Mouse (Mus musculus) neural tube, embryonic 14.5 days (tissue): ENCODE results near the gene Iba57. TPM values are rescaled to one million over a fixed set of nuclear protein-coding genes. Genes with fewer than 3 reads are reported as not detected.

Experiments
- ATAC-seq: fragments of 200-750 bp; cut with Nextera tagmentation; 2 replicates; pipeline ENCODE4 v1.8.0; 2017; ENCODE audit warnings: low read depth, mild to moderate bottlenecking, moderate TSS enrichment, moderate library complexity
- H3K27ac ChIP-seq: fragments of 300-500 bp; sonication (generic); 2 replicates; pipeline ENCODE4 v1.5.1; 2014; ENCODE audit warnings: low read depth, mild to moderate bottlenecking, control low read depth, low read length, moderate library complexity, mixed read lengths
- H3K27me3 ChIP-seq: fragments of 300-500 bp; sonication (generic); 2 replicates; pipeline ENCODE4 v1.6.1; 2014; ENCODE audit warnings: low read length; ENCODE audit not compliant: control insufficient read depth, insufficient read depth
- H3K36me3 ChIP-seq: fragments of 300-500 bp; sonication (generic); 2 replicates; pipeline ENCODE4 v1.6.1; 2014; ENCODE audit warnings: low read length, mixed read lengths; ENCODE audit not compliant: control insufficient read depth, insufficient read depth
- H3K4me1 ChIP-seq: fragments of 300-500 bp; sonication (generic); 2 replicates; pipeline ENCODE4 v1.6.1; 2014; ENCODE audit warnings: low read length; ENCODE audit not compliant: control insufficient read depth, insufficient read depth
- H3K4me2 ChIP-seq: fragments of 300-500 bp; sonication (generic); 2 replicates; pipeline ENCODE4 v1.6.1; 2014; ENCODE audit warnings: mild to moderate bottlenecking, low read depth, low read length, control low read depth
- H3K4me3 ChIP-seq: fragments of 300-500 bp; sonication (generic); 2 replicates; pipeline ENCODE4 v1.5.1; 2014; ENCODE audit warnings: low read depth, low read length, control low read depth, mixed read lengths
- H3K9ac ChIP-seq: fragments of 300-500 bp; sonication (generic); replicated peaks from 2 replicates; pipeline ENCODE4 v1.6.1; 2014; ENCODE audit warnings: low read depth, mild to moderate bottlenecking, control low read depth, low read length, mixed read lengths
- H3K9me3 ChIP-seq: fragments of 300-500 bp; sonication (generic); 2 replicates; pipeline ENCODE4 v1.6.1; 2016; ENCODE audit warnings: low read length; ENCODE audit not compliant: control insufficient read depth
- WGBS: fragments of 180-500 bp; shearing (Covaris S2); extraction: QIAGEN DNeasy Blood & Tissue Kit; methylation state at CpG from one replicate; pipeline ENCODE4 v1.1.7; 2014; 5-methylcytosine and 5-hydroxymethylcytosine counted together
- polyA plus RNA-seq: library from polyadenylated mRNA; unstranded; fragments of >200 nt; fragmentation: Nextera tagmentation; extraction: Ambion mirVana; gene quantifications from 2 replicates; pipeline ENCODE4 v1.2.1, GENCODE M21; 2014

Gene Iba57
- polyA plus RNA-seq, 1 experiment from 2014 or later = 3.6 TPM

DNA sequence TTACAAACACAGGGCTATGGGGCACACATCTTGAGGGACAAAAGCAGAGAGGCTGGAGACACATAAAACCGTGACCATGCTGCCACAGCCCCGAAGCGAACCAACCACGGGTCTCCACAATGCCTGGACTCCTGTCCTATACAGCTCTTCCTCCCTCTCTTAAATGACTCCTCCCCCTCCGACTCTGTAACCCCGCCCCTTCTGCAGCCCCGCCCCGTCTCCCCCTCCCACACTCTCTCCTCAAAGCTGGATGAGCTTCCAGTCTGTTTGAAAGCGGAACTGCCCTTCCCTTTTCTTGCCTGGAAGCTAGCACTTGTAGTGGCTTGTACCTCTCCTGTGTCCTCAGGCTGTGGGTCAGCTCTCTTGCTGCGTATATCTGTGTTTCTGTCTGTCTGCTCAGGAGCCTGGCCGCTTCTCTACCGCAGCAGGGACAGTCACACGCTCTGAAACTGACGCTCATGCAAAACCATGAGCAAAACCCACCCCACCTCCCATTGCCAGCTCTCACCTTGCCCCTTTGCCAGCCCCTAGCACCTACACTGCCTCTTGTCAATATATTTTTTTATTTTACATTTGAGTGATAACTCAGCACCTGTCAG is 21.7 kb downstream of the Iba57 start:
- no peak for ATAC-seq
- H3K4me2 ChIP-seq = peak overlapping the region; percentile 29
- H3K4me3 ChIP-seq = no peak overlapping the region
- WGBS = 4% methylated on average over 14 of the region's 14 CpGs
- no peaks in the 10 kb centered on the region for H3K4me1 ChIP-seq
- no peaks in the 10 kb centered on the region for H3K9me3 ChIP-seq
- no peak overlapping the region for H3K9ac ChIP-seq
- no peak overlapping the region for H3K27ac ChIP-seq
- no peaks in the 10 kb centered on the region for H3K36me3 ChIP-seq
- peaks cover 7% of the 10 kb centered on the region for H3K27me3 ChIP-seq

- WGBS = 76% methylated on average over 19 of the region's 19 CpGs
Observed at GRCm38 (mm10) chr11:59138537-59139486, 24.7 kb downstream of the Iba57 start.

DNA sequence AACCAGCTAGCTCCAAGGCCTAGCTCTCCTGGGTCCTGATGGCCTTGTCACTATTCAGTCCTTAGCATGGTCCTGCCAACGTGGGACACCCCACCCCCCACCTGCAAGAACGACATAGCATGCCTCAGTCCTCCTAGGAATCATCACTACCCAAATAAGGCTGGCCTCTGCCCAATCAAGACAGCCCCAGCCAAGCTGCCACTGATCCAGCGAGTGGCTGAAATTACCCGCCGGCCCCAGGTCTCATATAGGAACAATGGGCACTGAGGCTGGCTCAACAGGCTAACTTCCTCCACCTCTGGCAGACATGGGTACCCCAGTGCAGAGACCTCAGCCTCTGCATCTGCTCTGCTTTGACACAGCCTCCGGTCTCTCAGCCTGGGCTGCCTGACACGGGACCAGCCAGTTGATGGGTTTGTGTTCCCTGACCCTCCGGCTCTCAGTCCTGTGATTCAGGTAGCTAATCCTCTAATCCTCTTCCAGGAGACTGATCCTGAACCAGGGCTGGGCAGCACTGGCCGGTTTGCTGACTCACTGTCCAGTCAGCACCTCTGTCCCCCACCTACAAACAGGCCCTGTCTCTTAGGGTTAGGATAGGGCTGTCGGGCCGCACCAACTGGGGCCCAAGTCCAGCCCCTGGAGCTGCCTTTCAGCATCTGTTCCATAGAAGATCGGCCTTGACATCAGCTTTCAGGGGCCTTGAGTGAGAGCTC is 26.4 kb downstream of the Iba57 start:
- peaks cover 31% of the 10 kb centered on the region for H3K27me3 ChIP-seq
- H3K4me1 ChIP-seq = no peaks in the 10 kb centered on the region
- H3K9ac ChIP-seq = no peak overlapping the region
- no peak overlapping the region for H3K4me2 ChIP-seq
- WGBS = 70% methylated on average over 12 of the region's 12 CpGs
- no peak overlapping the region for H3K27ac ChIP-seq
- no peaks in the 10 kb centered on the region for H3K9me3 ChIP-seq
- no peaks in the 10 kb centered on the region for H3K36me3 ChIP-seq
- ATAC-seq = no peak
- H3K4me3 ChIP-seq = no peak overlapping the region

More at GRCm38 (mm10) chr11:59138537-59139486, 24.7 kb downstream of the Iba57 start:
- no peak overlapping the region for H3K27ac ChIP-seq
- H3K4me2 ChIP-seq = no peak overlapping the region
- H3K27me3 ChIP-seq = peaks cover 26% of the 10 kb centered on the region
- no peaks in the 10 kb centered on the region for H3K9me3 ChIP-seq
- no peaks in the 10 kb centered on the region for H3K36me3 ChIP-seq
- H3K4me3 ChIP-seq = no peak overlapping the region
- ATAC-seq = no peak
- no peaks in the 10 kb centered on the region for H3K4me1 ChIP-seq
- no peak overlapping the region for H3K9ac ChIP-seq

- H3K27ac ChIP-seq = no peak within 1 kb of the TSS
- no peaks in the 10 kb centered on the region for H3K4me1 ChIP-seq
- no peaks in the 10 kb centered on the region for H3K36me3 ChIP-seq
- no peak for ATAC-seq
- WGBS = 13% methylated on average over 44 of the region's 44 CpGs
- H3K4me2 ChIP-seq = peak within 1 kb of the TSS; percentile 40
- H3K9me3 ChIP-seq = no peaks in the 10 kb centered on the region
- peak within 1 kb of the TSS; percentile 20; the same call in 1 of the 2 replicates for H3K4me3 ChIP-seq
- H3K27me3 ChIP-seq = peaks cover 31% of the 10 kb centered on the region
- H3K9ac ChIP-seq = 0 out of 2 replicates have a peak within 1 kb of the TSS, but pooled peaks have one; percentile 4
Observed at GRCm38 (mm10) chr11:59135904-59136452, 27.6 kb downstream of the Iba57 start, which contains the start of gene Obscn. Obscn (minus strand) TSS chr11:59136402.

GRCm38 (mm10) chr11:59135051-59135820 is 28.3 kb downstream of the Iba57 start:
- ATAC-seq = 0 out of 2 replicates have a peak, but pooled peaks have one; percentile 10
- peaks cover 31% of the 10 kb centered on the region for H3K27me3 ChIP-seq

GRCm38 (mm10) chr11:59134373-59134997 is 29.1 kb downstream of the Iba57 start:
- Histone ChIP-seq H3K9ac (no peak overlapping the region), H3K4me1 (no peaks in the 10 kb centered on the region), H3K27me3 (peaks cover 31% of the 10 kb centered on the region), H3K27ac (no peak overlapping the region), H3K4me3 (0 out of 2 replicates have a peak overlapping the region, but pooled peaks have one; percentile 4), H3K36me3 (no peaks in the 10 kb centered on the region), H3K4me2 (no peak overlapping the region), H3K9me3 (no peaks in the 10 kb centered on the region)
- WGBS = 8% methylated on average over 35 of the region's 35 CpGs
- ATAC-seq = no peak

More at GRCm38 (mm10) chr11:59135051-59135820, 28.3 kb downstream of the Iba57 start:
- Histone ChIP-seq H3K9me3 (no peaks in the 10 kb centered on the region), H3K4me1 (no peaks in the 10 kb centered on the region), H3K4me3 (peak overlapping the region; percentile 20; the same call in 1 of the 2 replicates), H3K27ac (no peak overlapping the region), H3K36me3 (no peaks in the 10 kb centered on the region), H3K9ac (no peak overlapping the region), H3K4me2 (peak overlapping the region; percentile 40)
- 9% methylated on average over 52 of the region's 55 CpGs for WGBS

GRCm38 (mm10) chr11:59132065-59132464 is 31.5 kb downstream of the Iba57 start:
- H3K9me3 ChIP-seq = no peaks in the 10 kb centered on the region
- ATAC-seq = no peak
- no peak overlapping the region for H3K9ac ChIP-seq
- no peaks in the 10 kb centered on the region for H3K4me1 ChIP-seq
- peaks cover 26% of the 10 kb centered on the region for H3K27me3 ChIP-seq
- 77% methylated on average over 2 of the region's 3 CpGs for WGBS
- H3K4me3 ChIP-seq = no peak overlapping the region
- no peak overlapping the region for H3K27ac ChIP-seq
- H3K4me2 ChIP-seq = no peak overlapping the region
- H3K36me3 ChIP-seq = no peaks in the 10 kb centered on the region
